Mouse (Mus musculus) myocyte (in vitro differentiated cells): ENCODE results near the gene Mrps12.

Experiments
- E2F4 ChIP-seq: IDR thresholded peaks from one replicate; pipeline ENCODE4 v1.6.1; 2011; ENCODE audit warnings: mild to moderate bottlenecking, control low read depth, moderate library complexity; ENCODE audit not compliant: insufficient read depth
- MAX ChIP-seq: IDR thresholded peaks from one replicate; pipeline ENCODE4 v1.6.1; 2011; ENCODE audit warnings: low read depth, mild to moderate bottlenecking, control low read depth
- MYOG ChIP-seq, 3 experiments: IDR thresholded peaks; one replicate each; pipeline ENCODE4 v1.6.1; 2011; ENCODE audit warnings: control low read depth in 2 of 3, low read depth in 2 of 3, mild to moderate bottlenecking in 2 of 3; ENCODE audit not compliant: insufficient read length in 2 of 3, control insufficient read depth in 1 of 3, insufficient read depth in 1 of 3
- POLR2A ChIP-seq: IDR thresholded peaks from one replicate; pipeline ENCODE4 v1.6.1; 2011; ENCODE audit warnings: low read depth, mild to moderate bottlenecking, control low read depth, moderate library complexity; ENCODE audit not compliant: insufficient read length
- POLR2AphosphoS2 ChIP-seq: IDR thresholded peaks from one replicate; pipeline ENCODE4 v1.6.1; 2011; ENCODE audit warnings: low read depth, control low read depth; ENCODE audit not compliant: insufficient read length
- REST ChIP-seq: IDR thresholded peaks from one replicate; pipeline ENCODE4 v1.6.1; 2011; ENCODE audit warnings: mild to moderate bottlenecking, control low read depth, moderate library complexity; ENCODE audit not compliant: insufficient read depth, insufficient read length
- SRF ChIP-seq: IDR thresholded peaks from one replicate; pipeline ENCODE4 v1.6.1; 2011; ENCODE audit warnings: low read depth; ENCODE audit not compliant: control insufficient read depth, insufficient read length
- TCF12 ChIP-seq: IDR thresholded peaks from one replicate; pipeline ENCODE4 v1.6.1; 2011; ENCODE audit warnings: mild to moderate bottlenecking, control low read depth; ENCODE audit not compliant: poor library complexity, insufficient read depth, severe bottlenecking
- TCF3 ChIP-seq: IDR thresholded peaks from one replicate; pipeline ENCODE4 v1.6.1; 2011; ENCODE audit warnings: low read depth, control low read depth; ENCODE audit not compliant: insufficient read length
- USF1 ChIP-seq: IDR thresholded peaks from one replicate; pipeline ENCODE4 v1.6.1; 2011; ENCODE audit warnings: low read depth, mild to moderate bottlenecking, control low read depth, moderate library complexity

DNA sequence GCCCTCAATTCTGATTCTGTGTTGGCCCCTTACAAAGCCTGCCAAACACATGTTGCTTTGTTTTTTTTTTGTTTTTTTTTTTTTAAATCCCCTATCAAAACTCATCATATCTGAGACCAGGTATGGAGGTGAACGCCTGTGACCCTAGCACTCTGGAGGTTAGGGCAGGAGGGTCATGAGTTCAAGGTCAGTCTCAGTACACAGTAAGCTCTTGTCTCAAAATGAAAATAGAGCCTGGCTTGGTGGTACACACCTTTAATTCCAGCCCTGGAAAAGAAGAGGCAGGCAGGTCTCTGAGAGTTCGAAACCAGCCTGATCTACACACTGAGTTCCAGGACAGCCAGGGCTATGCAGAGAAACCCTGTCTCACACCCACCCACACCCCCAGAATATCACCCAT, 22.0 kb downstream of the Mrps12 start:
- no peak for TF ChIP-seq POLR2A
- no peak for TF ChIP-seq USF1
- TF ChIP-seq TCF12 = no peak
- no peak for TF ChIP-seq MAX
- no peak for TF ChIP-seq E2F4
- no peak for TF ChIP-seq POLR2AphosphoS2
- TF ChIP-seq TCF3 = no peak
- no peak for TF ChIP-seq SRF
- no peak for TF ChIP-seq MYOG (IDR thresholded peaks at IDR 0.05; ENCODE audit: control insufficient read depth in 1 of 3, insufficient read depth in 1 of 3, insufficient read length in 2 of 3, low read depth in 2 of 3)
- no peak for TF ChIP-seq REST
